Mouse (Mus musculus) heart, embryonic 13.5 days (tissue): ENCODE results near the gene Gm5414. TPM values are rescaled to one million over a fixed set of nuclear protein-coding genes. Genes with fewer than 3 reads are reported as not detected.

Source experiments
- microRNA-seq: library from miRNA; unstranded; fragments of <30 nt; microRNA quantifications from one replicate; pipeline ENCODE4, GENCODE M21; 2016
- polyA plus RNA-seq: library from polyadenylated mRNA; unstranded; fragments of >200 nt; fragmentation: Nextera tagmentation; extraction: Ambion mirVana; gene quantifications from 2 replicates; pipeline ENCODE4 v1.2.1, GENCODE M21; 2015

Gm5414 gene
- polyA plus RNA-seq, 1 experiment from 2014 or later = not detected

Small RNA genes within 50 kb of the gene (microRNA-seq; reads per million reads assigned to microRNA genes)
- gene Gm44383 = not detected
- gene Gm44479 = not detected

Other genes starting within 250 kb of the Gm5414 start
- 20.6 and 26.7 TPM in 2 replicates for gene Krt7, start 217.1 kb downstream of the Gm5414 start, polyA plus RNA-seq
- gene Krt87, start 189.4 kb downstream of the Gm5414 start, polyA plus RNA-seq = 0.08 TPM in 1 of 2 replicates, not detected in the other
- not detected in 2 replicates for gene Krt88, start 180.4 kb downstream of the Gm5414 start, polyA plus RNA-seq
- not detected in 2 replicates for gene Krt81, start 164.4 kb downstream of the Gm5414 start, polyA plus RNA-seq
- not detected in 2 replicates for gene Krt86, start 154.7 kb downstream of the Gm5414 start, polyA plus RNA-seq
- gene Krt83, start 136.7 kb downstream of the Gm5414 start, polyA plus RNA-seq = not detected in 2 replicates
- gene Gm49425, start 110.9 kb downstream of the Gm5414 start, polyA plus RNA-seq = not detected in 2 replicates
- not detected in 2 replicates for gene Krt84, start 95.4 kb downstream of the Gm5414 start, polyA plus RNA-seq
- not detected in 2 replicates for gene Krt82, start 77.5 kb downstream of the Gm5414 start, polyA plus RNA-seq
- not detected in 2 replicates for gene Krt90, start 65.2 kb downstream of the Gm5414 start, polyA plus RNA-seq
- not detected in 2 replicates for gene Krt75, start 54.3 kb downstream of the Gm5414 start, polyA plus RNA-seq
- not detected in 2 replicates for gene Gm5478, start 19.2 kb upstream of the Gm5414 start, polyA plus RNA-seq
- not detected in 2 replicates for gene Krt6b, start 52.1 kb upstream of the Gm5414 start, polyA plus RNA-seq
- not detected in 2 replicates for gene Krt6a, start 66.1 kb upstream of the Gm5414 start, polyA plus RNA-seq
- 0.59 and 3.6 TPM in 2 replicates for gene Krt5, start 84.7 kb upstream of the Gm5414 start, polyA plus RNA-seq
- not detected in 2 replicates for gene Krt71, start 114.9 kb upstream of the Gm5414 start, polyA plus RNA-seq
- gene Krt72, start 158.3 kb upstream of the Gm5414 start, polyA plus RNA-seq = not detected in 2 replicates
- gene Krt73, start 174.2 kb upstream of the Gm5414 start, polyA plus RNA-seq = not detected in 2 replicates
- not detected in 2 replicates for gene Krt2, start 190.0 kb upstream of the Gm5414 start, polyA plus RNA-seq
- gene Krt1, start 222.6 kb upstream of the Gm5414 start, polyA plus RNA-seq = 0.28 and 0.41 TPM in 2 replicates
- not detected in 2 replicates for gene Krt77, start 241.5 kb upstream of the Gm5414 start, polyA plus RNA-seq